Mouse (Mus musculus) adrenal gland, adult 8-10 months (tissue): Measurements from ENCODE around the gene Olfr894. TPM values are rescaled to one million over a fixed set of nuclear protein-coding genes. Genes with fewer than 3 reads are reported as not detected.
"Not testable (repeated sequence)": the region's sequence is repeated elsewhere in the genome, so short reads cannot be mapped to it uniquely, and the experiment has no call there.

ENCODE experiments used
- DNase-seq: peaks from one replicate; pipeline ENCODE4 v3.0.0; 2022
- total RNA-seq, 4 experiments: library from RNA; stranded (reverse); gene quantifications; 2 replicates each; pipeline ENCODE4 v1.2.4; 2022

Olfr894 gene
- total RNA-seq: not detected

DNA sequence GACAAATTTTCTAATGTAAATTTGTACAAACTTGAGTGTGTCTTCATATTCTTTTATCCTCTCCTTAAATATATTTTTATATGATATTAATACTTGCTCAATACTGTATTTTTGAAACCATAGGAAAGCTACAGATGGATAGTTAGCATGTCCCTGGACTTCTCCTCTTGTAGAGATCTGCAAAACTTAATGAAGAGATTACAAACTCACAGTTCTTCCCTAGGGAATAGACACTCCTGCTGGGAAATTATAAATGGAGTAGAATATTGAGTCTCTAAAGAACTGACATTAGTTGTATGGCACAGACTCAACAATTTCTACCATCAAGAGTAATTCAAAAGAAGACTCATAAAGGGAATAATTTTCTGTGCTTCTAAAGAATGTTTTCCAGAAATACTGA, at the start of gene Olfr894:
Gene Olfr894 (plus strand): TSS at position 301 of the 400 bp plus-strand sequence.
- no peak for DNase-seq

- DNase-seq: not testable (repeated sequence)
Measured at GRCm38 (mm10) chr9:38168341-38168740, 49.5 kb upstream of the Olfr894 start.

- no peak for DNase-seq
Measured at GRCm38 (mm10) chr9:38180721-38181120, 37.1 kb upstream of the Olfr894 start, which contains the start of gene Olfr891. Gene Olfr891, minus strand, starts transcription at chr9:38180821.

- DNase-seq: no peak
Measured at GRCm38 (mm10) chr9:38208065-38208464, 9.8 kb upstream of the Olfr894 start, which contains the start of gene Olfr893. Gene Olfr893, plus strand, starts transcription at chr9:38208365.

DNA sequence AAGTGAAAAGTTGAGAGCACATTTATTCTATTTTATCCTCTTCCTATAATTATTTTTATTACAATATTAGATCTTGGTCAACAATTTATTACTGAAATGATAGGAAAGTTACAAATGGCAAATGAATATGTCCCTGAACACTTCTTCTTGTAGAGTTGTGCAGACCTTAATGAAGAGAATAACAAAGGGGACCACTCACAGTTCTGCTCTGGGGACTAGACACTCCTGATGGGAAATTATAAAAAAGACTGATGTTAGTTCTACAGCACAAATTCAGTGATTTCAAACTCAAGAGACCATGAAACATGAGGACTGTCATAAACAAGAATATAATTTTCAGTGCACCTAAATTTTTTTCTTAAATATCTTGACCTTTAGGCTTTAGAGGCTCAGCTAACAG, 34.6 kb downstream of the Olfr894 start, which contains the start of gene Olfr143:
Gene Olfr143 (plus strand): TSS at position 301 of the 400 bp plus-strand sequence.
- no peak for DNase-seq

DNA sequence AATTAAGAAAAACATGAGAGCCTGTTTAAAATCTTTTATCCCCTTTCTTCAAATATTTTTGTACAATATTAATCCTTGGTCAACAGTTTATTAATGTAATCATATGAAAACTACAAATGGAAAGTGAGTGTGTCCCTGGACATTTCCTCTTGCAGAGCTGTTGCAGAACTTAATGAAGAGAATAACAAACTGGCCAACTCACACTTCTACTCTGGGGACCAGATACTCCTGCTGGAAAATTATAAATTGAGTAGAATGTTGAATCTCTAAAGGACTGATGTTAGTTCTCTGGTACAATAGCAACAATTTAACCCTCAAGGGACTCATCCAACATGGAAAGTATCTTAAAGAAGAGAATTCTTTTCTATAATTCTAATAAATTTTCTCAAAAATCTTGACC, 49.7 kb downstream of the Olfr894 start, which contains the start of gene Olfr895:
Gene Olfr895 (plus strand): TSS at position 301 of the 400 bp plus-strand sequence.
- no peak for DNase-seq

Other genes with a start within 250 kb of the Olfr894 start
- gene Olfr881, start 226.2 kb upstream of the Olfr894 start, total RNA-seq: not detected
- not detected for gene Olfr883, start 192.2 kb upstream of the Olfr894 start, total RNA-seq
- gene Olfr884, start 171.5 kb upstream of the Olfr894 start, total RNA-seq: not detected
- gene Olfr885, start 156.7 kb upstream of the Olfr894 start, total RNA-seq: not detected
- not detected for gene Olfr887, start 134.0 kb upstream of the Olfr894 start, total RNA-seq
- gene Olfr888, start 109.9 kb upstream of the Olfr894 start, total RNA-seq: not detected
- under 1 TPM; 0.03 to 0.34 (median 0.17) TPM for gene Olfr889, start 102.9 kb upstream of the Olfr894 start, total RNA-seq
- gene Olfr890, start 75.5 kb upstream of the Olfr894 start, total RNA-seq: not detected
- gene Olfr891, start 37.2 kb upstream of the Olfr894 start, total RNA-seq: not detected
- gene Olfr893, start 9.7 kb upstream of the Olfr894 start, total RNA-seq: not detected
- not detected for gene Olfr143, start 34.7 kb downstream of the Olfr894 start, total RNA-seq
- gene Olfr895, start 49.8 kb downstream of the Olfr894 start, total RNA-seq: not detected
- not detected for gene Olfr896-ps1, start 73.1 kb downstream of the Olfr894 start, total RNA-seq
- not detected for gene Olfr25, start 111.0 kb downstream of the Olfr894 start, total RNA-seq
- not detected for gene Olfr898, start 130.4 kb downstream of the Olfr894 start, total RNA-seq
- gene Olfr250, start 148.8 kb downstream of the Olfr894 start, total RNA-seq: not detected
- not detected for gene Olfr251, start 159.0 kb downstream of the Olfr894 start, total RNA-seq
- gene Olfr147, start 183.6 kb downstream of the Olfr894 start, total RNA-seq: not detected
- gene Olfr901, start 211.4 kb downstream of the Olfr894 start, total RNA-seq: not detected
- not detected for gene Olfr902, start 229.6 kb downstream of the Olfr894 start, total RNA-seq
- not detected for gene Olfr904, start 245.1 kb downstream of the Olfr894 start, total RNA-seq